Mouse (Mus musculus): ENCODE results near the gene Hpcal4.

DNA sequence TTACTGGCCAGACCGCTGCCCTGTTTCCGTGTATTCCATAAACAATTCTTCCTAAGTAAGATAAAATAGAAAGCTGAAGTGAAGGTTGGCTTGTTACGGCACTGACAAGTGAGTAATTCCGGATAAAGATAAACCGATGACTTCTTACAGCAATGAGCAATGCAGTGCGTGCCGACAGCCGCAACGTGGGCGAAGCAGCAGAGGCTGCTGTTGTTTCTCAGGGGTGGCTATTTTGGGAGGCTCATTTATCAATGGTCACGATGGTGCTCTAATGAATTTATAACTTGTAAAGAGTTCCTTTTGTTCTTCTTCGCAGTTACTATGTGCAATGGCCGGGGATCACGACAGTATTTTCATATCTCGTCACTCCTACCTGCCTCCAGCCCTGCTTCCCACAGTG, 18.9 kb upstream of the Hpcal4 start:
- TF ChIP-seq POU5F1 (IDR thresholded peaks at IDR 0.05; ENCODE audit: borderline replicate concordance, low read length) (no peak), CTCF (conservative IDR thresholded peaks at IDR 0.05; ENCODE audit: low read length) (no peak)

Measured in E14TG2a.4 (cell line).